Mouse (Mus musculus) bone marrow macrophage, adult 2 months (primary cell): ENCODE measurements around the gene Ank3.

Experiments
- CTCF ChIP-seq: IDR thresholded peaks from 2 replicates; pipeline ENCODE4 v1.5.1; 2012; ENCODE audit warnings: low read depth, mild to moderate bottlenecking, low read length, moderate library complexity
- POLR2A ChIP-seq: IDR thresholded peaks from 2 replicates; pipeline ENCODE4 v1.6.1; 2012; ENCODE audit warnings: mild to moderate bottlenecking, low read depth, low read length, borderline replicate concordance

GRCm38 (mm10) chr10:69448174-69448573 is 49.6 kb downstream of the Ank3 start:
- no peak for TF ChIP-seq CTCF
- no peak for TF ChIP-seq POLR2A
